Mouse (Mus musculus) spleen, postnatal 10 days (tissue): ENCODE measurements around the gene Arhgap32.

ENCODE experiments used
- DNase-seq, 2 experiments: peaks; one replicate each; pipeline ENCODE4 v3.0.0; 2021 to 2022; ENCODE audit warnings: low spot score in 2 of 2

Arhgap32 gene

GRCm38 (mm10) chr9:32192295-32193073 lies 76.5 kb downstream of the Arhgap32 start:
- no peak for DNase-seq

DNA sequence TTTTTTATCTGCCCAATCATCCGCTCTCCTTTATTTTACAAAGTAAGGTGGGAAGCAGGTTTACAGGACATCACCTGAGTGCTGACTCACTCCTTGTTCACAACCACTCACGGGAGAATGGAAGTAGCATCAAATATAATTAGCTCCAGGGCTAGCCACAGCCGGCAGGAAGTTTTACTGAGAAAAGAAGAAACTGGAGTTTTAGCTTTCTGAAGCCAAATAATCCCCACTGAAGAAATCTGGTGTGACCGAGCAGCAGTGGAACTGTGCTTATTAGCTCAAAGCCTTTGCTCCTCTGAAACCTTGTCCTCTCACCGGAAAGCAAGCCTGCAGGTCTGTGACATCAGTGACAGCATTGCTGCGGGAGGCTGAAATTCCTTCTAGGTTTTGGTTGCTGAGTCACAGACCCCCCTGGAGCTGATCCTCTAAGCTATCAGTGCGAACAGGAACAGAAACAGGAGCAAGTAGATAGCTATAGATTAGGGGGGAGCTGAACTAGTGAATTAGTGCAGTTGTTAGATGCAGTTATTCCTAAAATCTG lies 88.6 kb downstream of the Arhgap32 start:
- no peak for DNase-seq

- no peak for DNase-seq
Measured at GRCm38 (mm10) chr9:32207133-32207532, 91.2 kb downstream of the Arhgap32 start.

- no peak for DNase-seq
Measured at GRCm38 (mm10) chr9:32208071-32208470, 92.1 kb downstream of the Arhgap32 start.

- no peak for DNase-seq
Measured at GRCm38 (mm10) chr9:32216820-32217567, 101.1 kb downstream of the Arhgap32 start.

DNA sequence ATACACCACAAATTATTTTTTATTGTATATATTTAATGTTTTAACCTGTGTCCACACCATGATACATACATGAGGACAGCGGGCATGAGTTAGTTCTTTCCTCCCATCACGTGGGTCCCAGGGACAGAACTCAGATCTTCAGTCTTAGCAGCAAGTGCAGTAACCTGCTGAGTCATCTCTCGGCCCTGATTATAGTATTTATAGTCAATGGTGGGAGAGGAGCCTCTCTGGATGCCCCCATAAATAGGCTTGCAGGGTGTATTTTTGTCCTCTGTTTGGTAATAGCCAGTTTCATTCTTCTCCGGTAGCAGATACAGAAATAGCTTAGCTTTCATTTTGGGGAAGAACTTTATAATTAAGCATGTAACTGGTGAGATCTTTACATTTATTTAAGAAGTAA lies 103.5 kb downstream of the Arhgap32 start:
- DNase-seq: no peak

GRCm38 (mm10) chr9:32222184-32222583 lies 106.2 kb downstream of the Arhgap32 start:
- no peak for DNase-seq

DNA sequence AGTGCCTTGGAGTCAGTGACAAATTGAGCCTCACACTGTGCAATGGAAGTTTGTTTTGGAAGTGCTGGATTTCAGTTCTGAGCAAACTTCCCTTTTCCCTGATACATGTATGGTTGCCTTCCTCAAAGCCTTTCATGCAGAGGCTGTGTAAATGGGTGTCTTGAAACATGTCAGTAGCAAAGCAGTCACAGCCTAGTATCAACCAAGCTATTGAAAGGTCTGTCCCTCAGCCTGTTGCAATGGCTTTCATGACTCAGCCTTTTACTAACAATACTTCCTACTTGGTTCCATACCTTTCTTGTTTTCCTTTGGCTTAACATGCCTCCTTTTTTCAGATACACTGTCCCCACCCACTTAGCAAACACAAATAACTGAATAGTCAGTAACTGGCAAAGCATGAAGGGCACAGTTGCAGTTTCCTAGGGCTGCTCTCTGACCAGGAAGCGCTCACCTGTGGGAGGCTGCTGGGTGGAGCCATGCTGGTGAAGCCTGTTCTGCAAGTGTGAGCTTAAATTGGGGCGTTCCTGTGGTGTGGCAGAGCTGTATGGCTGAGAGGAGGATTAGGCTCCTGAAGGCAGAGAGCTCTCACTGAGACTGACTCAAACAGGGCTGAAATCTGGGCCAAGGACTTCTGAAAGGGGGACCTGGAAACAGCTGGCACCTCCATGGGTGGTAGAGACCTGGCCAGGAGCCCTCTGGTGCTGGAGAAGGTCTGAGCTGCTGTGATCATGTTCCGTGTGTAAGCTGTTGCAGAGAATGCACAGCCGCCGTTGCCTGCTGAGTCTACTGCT lies 108.0 kb downstream of the Arhgap32 start:
- DNase-seq: no peak

DNA sequence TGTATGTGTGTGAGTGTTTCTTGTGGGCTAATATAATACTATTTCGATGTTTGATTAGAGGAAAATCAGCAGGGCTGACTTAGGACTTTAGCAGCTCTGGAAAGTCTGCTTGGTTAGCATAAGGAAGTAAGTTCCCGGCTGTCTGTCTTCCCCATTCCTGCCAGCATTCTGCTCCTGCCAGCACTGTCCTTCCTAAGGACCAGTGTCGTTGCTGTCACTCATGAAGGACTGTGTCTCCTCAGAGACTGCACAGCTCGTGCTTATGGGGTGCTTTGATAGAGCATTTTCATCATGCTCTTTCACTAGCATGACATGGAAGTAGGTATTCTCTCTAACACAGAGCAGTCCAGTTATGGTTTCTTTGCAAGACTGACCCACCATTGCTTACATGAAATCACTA lies 109.0 kb downstream of the Arhgap32 start:
- no peak for DNase-seq

DNA sequence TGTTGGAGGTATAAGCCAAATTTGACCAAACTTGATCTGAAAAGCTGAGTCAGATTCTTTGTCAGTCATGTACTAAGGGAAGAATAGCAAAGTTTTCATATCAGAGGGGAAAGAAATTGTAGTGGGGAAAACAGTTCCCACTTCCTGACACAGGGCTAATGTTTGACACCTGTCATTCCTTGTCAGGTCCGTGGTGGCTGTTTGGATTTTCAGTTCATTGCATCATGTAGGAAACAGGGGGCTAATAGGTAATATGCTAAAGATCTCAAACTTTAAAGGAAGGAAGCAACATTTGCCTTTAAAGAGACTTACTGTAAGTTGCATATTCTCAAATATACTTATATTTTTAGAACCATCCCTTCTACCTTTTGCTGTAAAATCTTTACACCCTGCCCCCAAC lies 109.6 kb downstream of the Arhgap32 start:
- no peak for DNase-seq

GRCm38 (mm10) chr9:32227034-32227433 lies 111.1 kb downstream of the Arhgap32 start:
- DNase-seq: no peak

GRCm38 (mm10) chr9:32233593-32233992 lies 117.7 kb downstream of the Arhgap32 start:
- no peak for DNase-seq

GRCm38 (mm10) chr9:32234767-32235489 lies 119.0 kb downstream of the Arhgap32 start:
- no peak for DNase-seq

DNA sequence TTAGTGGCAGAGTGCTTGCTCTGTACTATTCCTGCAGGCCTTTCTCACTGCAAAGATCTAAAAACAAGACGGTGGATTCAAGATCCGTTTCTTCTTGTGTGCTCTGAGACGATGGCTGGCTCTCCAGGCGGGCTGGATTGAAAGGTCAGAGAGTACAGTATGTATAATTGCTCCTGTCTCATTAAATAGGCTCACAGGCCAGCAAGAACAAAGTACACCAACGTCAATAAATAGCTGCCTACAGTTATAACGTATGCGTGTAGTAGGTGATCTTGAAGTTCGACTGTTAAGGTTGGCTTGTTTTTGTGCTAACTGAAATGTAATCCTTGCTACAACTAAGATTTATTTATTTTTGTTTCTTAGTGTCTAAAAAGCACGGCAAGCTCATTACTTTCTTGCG lies 123.0 kb downstream of the Arhgap32 start:
- no peak for DNase-seq

GRCm38 (mm10) chr9:32239427-32239826 lies 123.5 kb downstream of the Arhgap32 start:
- no peak for DNase-seq

- DNase-seq: no peak
Measured at GRCm38 (mm10) chr9:32240449-32240848, 124.5 kb downstream of the Arhgap32 start.

GRCm38 (mm10) chr9:32241637-32242199 lies 125.8 kb downstream of the Arhgap32 start:
- DNase-seq: no peak

GRCm38 (mm10) chr9:32242921-32243617 lies 127.1 kb downstream of the Arhgap32 start:
- DNase-seq: no peak

DNA sequence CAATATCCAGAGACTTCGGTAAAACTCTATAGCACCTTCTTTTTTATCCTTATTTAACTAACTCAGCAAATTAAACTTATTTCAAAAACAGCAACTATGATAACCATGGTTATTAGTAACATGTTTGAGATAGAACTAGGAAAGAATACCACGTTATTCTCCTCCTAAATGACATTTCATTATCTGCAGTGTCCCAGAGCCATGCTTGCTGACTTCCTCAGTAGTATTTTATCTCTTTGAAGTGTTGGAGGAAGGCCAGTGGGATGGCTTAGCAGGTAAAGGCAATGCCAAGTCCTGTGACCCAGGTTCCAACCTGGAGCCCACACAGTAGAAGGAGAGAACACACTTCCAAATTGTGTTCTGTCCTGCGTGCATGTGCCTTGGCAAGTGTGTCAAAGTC lies 129.3 kb downstream of the Arhgap32 start:
- no peak for DNase-seq

GRCm38 (mm10) chr9:32246123-32246716 lies 130.3 kb downstream of the Arhgap32 start:
- no peak for DNase-seq
